Mouse (Mus musculus): ENCODE measurements at regions not wholly inside any gene's neighbourhood (a gene's known extent, or its start where the extent isn't known, plus 50 kb on each side); places are given as distances from the start of the nearest gene placed in this dataset.
"Not testable (repeated sequence)": the region's sequence is repeated elsewhere in the genome, so short reads cannot be mapped to it uniquely, and the experiment has no call there.

DNA sequence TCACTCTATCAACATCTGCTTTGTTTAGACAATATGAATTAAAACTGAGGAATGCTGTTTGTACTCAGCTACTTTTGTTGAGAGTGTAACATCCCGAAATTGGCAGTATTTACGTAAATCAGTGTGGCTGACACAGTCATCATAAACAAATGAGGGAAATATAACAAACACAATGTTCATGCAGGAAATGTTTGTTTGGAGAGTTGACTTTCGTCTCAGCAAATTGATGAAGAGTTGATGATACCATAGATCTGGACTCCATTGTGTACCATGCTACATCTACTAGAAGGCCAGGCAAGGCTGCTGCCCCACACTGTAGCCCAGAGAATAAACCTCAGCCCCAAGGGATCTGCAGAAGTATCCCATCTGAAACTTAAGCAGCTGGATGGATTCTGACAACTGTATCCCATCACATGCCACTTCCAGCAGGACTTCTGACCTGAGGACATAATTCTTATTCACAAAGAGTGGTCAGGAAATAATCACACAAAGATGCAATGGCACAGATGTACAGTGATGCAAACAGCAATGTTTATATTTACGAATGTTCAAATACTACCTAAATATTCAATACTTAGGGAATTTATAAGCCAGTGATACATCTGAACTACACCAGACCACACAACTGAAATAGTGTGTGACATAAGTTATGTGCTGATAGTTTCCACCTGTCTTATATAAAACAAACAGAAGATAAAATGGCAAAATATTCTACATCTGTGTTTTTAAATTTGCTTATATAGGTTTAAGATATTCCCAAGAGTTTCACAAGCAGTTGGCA is 51.3 kb downstream of the Gm21897 start:
- no peak overlapping the region for H3K4me3 ChIP-seq (ENCODE audit: low read length)
- H3K9ac ChIP-seq (replicated peaks; ENCODE audit: low read length) = no peak overlapping the region
- no peak overlapping the region for H3K27ac ChIP-seq (ENCODE audit: low read length)
- H3K4me1 ChIP-seq (ENCODE audit: insufficient read depth, low read length) = no peaks in the 10 kb centered on the region
- WGBS = 70% methylated on average over 4 of the region's 4 CpGs
- ATAC-seq (ENCODE audit: low FRiP score, low TSS enrichment) = no peak
- H3K27me3 ChIP-seq (ENCODE audit: insufficient read depth, low read length) = no peaks in the 10 kb centered on the region
- H3K4me2 ChIP-seq (replicated peaks; ENCODE audit: low read depth, low read length) = no peak overlapping the region
- H3K9me3 ChIP-seq (ENCODE audit: low read length) = no peaks in the 10 kb centered on the region
- H3K36me3 ChIP-seq (ENCODE audit: insufficient read depth, low read length) = no peaks in the 10 kb centered on the region

GRCm38 (mm10) chr16:15372844-15373243 is 55.6 kb downstream of the Gm21897 start:
- Histone ChIP-seq H3K4me3 (ENCODE audit: low read length) (no peak overlapping the region), H3K9ac (replicated peaks; ENCODE audit: low read length) (no peak overlapping the region), H3K36me3 (ENCODE audit: insufficient read depth, low read length) (no peaks in the 10 kb centered on the region), H3K4me2 (replicated peaks; ENCODE audit: low read depth, low read length) (no peak overlapping the region), H3K27me3 (ENCODE audit: insufficient read depth, low read length) (no peaks in the 10 kb centered on the region), H3K9me3 (ENCODE audit: low read length) (no peaks in the 10 kb centered on the region), H3K27ac (ENCODE audit: low read length) (no peak overlapping the region), H3K4me1 (ENCODE audit: insufficient read depth, low read length) (no peaks in the 10 kb centered on the region)
- 16% methylated on average over 1 of the region's 1 CpGs for WGBS
- no peak for ATAC-seq (ENCODE audit: low FRiP score, low TSS enrichment)

GRCm38 (mm10) chr16:15373961-15374360 is 56.7 kb downstream of the Gm21897 start:
- Histone ChIP-seq H3K4me2 (replicated peaks; ENCODE audit: low read depth, low read length) (no peak overlapping the region), H3K9ac (replicated peaks; ENCODE audit: low read length) (no peak overlapping the region), H3K4me3 (ENCODE audit: low read length) (no peak overlapping the region), H3K27ac (ENCODE audit: low read length) (no peak overlapping the region), H3K9me3 (ENCODE audit: low read length) (no peaks in the 10 kb centered on the region), H3K27me3 (ENCODE audit: insufficient read depth, low read length) (no peaks in the 10 kb centered on the region), H3K4me1 (ENCODE audit: insufficient read depth, low read length) (no peaks in the 10 kb centered on the region), H3K36me3 (ENCODE audit: insufficient read depth, low read length) (no peaks in the 10 kb centered on the region)
- WGBS = 79% methylated on average over 1 of the region's 1 CpGs
- no peak for ATAC-seq (ENCODE audit: low FRiP score, low TSS enrichment)

GRCm38 (mm10) chr16:15385557-15386240 is 68.4 kb downstream of the Gm21897 start:
- ATAC-seq (ENCODE audit: low FRiP score, low TSS enrichment) = no peak
- Histone ChIP-seq H3K27ac (ENCODE audit: low read length) (peak overlapping the region; percentile 49; the same call in 1 of the 2 replicates), H3K4me1 (ENCODE audit: insufficient read depth, low read length) (no peaks in the 10 kb centered on the region), H3K9ac (replicated peaks; ENCODE audit: low read length) (no peak overlapping the region), H3K4me3 (ENCODE audit: low read length) (no peak overlapping the region), H3K36me3 (ENCODE audit: insufficient read depth, low read length) (no peaks in the 10 kb centered on the region), H3K9me3 (ENCODE audit: low read length) (no peaks in the 10 kb centered on the region), H3K27me3 (ENCODE audit: insufficient read depth, low read length) (no peaks in the 10 kb centered on the region), H3K4me2 (replicated peaks; ENCODE audit: low read depth, low read length) (no peak overlapping the region)
- 58% methylated on average over 3 of the region's 3 CpGs for WGBS

GRCm38 (mm10) chr16:15386241-15386574 is 69.0 kb downstream of the Gm21897 start:
- WGBS = 39% methylated on average over 1 of the region's 1 CpGs
- no peaks in the 10 kb centered on the region for H3K27me3 ChIP-seq (ENCODE audit: insufficient read depth, low read length)
- H3K4me3 ChIP-seq (ENCODE audit: low read length) = no peak overlapping the region
- no peak overlapping the region for H3K4me2 ChIP-seq (replicated peaks; ENCODE audit: low read depth, low read length)
- H3K9ac ChIP-seq (replicated peaks; ENCODE audit: low read length) = no peak overlapping the region
- no peaks in the 10 kb centered on the region for H3K9me3 ChIP-seq (ENCODE audit: low read length)
- 0 out of 2 replicates have a peak, but pooled peaks have one; percentile 35 for ATAC-seq (ENCODE audit: low FRiP score, low TSS enrichment)
- H3K36me3 ChIP-seq (ENCODE audit: insufficient read depth, low read length) = no peaks in the 10 kb centered on the region
- H3K27ac ChIP-seq (ENCODE audit: low read length) = peak overlapping the region; percentile 49; the same call in 1 of the 2 replicates
- H3K4me1 ChIP-seq (ENCODE audit: insufficient read depth, low read length) = no peaks in the 10 kb centered on the region

DNA sequence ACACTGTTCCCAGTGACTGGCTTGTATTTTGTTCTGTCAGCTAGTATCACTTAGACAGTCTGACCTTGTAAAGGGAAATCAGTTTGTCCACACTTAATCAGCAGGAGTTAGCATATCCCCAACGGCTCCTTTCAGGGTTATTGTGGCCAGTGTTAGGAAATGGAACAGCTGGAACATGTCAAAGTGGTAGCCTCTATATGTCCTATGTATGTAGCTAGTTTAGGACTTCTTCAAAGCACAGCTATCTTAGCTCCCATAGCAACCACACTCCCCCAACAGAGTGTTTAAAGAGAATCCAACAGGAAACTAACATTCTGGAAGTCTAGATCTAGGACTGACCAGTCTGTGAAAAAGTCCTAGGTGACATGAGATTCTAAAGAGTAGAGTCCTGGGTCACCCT is 72.6 kb downstream of the Gm21897 start:
- Histone ChIP-seq H3K9me3 (ENCODE audit: low read length) (no peaks in the 10 kb centered on the region), H3K4me1 (ENCODE audit: insufficient read depth, low read length) (no peaks in the 10 kb centered on the region), H3K4me3 (ENCODE audit: low read length) (no peak overlapping the region), H3K9ac (replicated peaks; ENCODE audit: low read length) (no peak overlapping the region), H3K27ac (ENCODE audit: low read length) (0 out of 2 replicates have a peak overlapping the region, but pooled peaks have one; percentile 19), H3K4me2 (replicated peaks; ENCODE audit: low read depth, low read length) (no peak overlapping the region), H3K36me3 (ENCODE audit: insufficient read depth, low read length) (no peaks in the 10 kb centered on the region), H3K27me3 (ENCODE audit: insufficient read depth, low read length) (no peaks in the 10 kb centered on the region)
- 18% methylated on average over 1 of the region's 1 CpGs for WGBS
- ATAC-seq (ENCODE audit: low FRiP score, low TSS enrichment) = peak; percentile 75

GRCm38 (mm10) chr16:15430352-15430751 is 113.1 kb downstream of the Gm21897 start:
- no peak for ATAC-seq (ENCODE audit: low FRiP score, low TSS enrichment)
- H3K4me2 ChIP-seq (replicated peaks; ENCODE audit: low read depth, low read length) = no peak overlapping the region
- no peaks in the 10 kb centered on the region for H3K9me3 ChIP-seq (ENCODE audit: low read length)
- WGBS = 46% methylated on average over 3 of the region's 3 CpGs
- no peak overlapping the region for H3K9ac ChIP-seq (replicated peaks; ENCODE audit: low read length)
- no peaks in the 10 kb centered on the region for H3K36me3 ChIP-seq (ENCODE audit: insufficient read depth, low read length)
- no peak overlapping the region for H3K27ac ChIP-seq (ENCODE audit: low read length)
- no peak overlapping the region for H3K4me3 ChIP-seq (ENCODE audit: low read length)
- no peaks in the 10 kb centered on the region for H3K27me3 ChIP-seq (ENCODE audit: insufficient read depth, low read length)
- no peaks in the 10 kb centered on the region for H3K4me1 ChIP-seq (ENCODE audit: insufficient read depth, low read length)

DNA sequence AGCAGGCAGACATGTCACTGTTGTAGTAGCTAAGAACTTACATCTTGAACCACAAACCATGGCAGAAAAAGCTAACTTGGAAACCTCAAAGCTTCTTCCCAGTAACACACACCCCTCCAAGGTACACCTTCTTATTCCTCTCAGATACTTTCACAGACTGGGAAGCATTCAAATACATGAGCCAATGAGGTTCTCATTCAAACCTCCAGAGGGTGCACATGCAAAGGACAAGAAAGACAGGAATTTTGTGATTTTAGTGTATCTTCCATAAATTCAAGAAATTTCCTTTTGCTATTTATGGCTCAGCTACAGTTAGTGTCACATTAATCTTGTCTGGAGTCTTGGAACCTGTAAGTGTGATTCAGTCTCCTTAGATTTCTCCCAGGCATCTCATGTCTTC is 115.4 kb downstream of the Gm21897 start:
- Histone ChIP-seq H3K4me2 (replicated peaks; ENCODE audit: low read depth, low read length) (no peak overlapping the region), H3K4me1 (ENCODE audit: insufficient read depth, low read length) (no peaks in the 10 kb centered on the region), H3K27me3 (ENCODE audit: insufficient read depth, low read length) (no peaks in the 10 kb centered on the region), H3K36me3 (ENCODE audit: insufficient read depth, low read length) (no peaks in the 10 kb centered on the region), H3K9me3 (ENCODE audit: low read length) (no peaks in the 10 kb centered on the region), H3K4me3 (ENCODE audit: low read length) (no peak overlapping the region), H3K9ac (replicated peaks; ENCODE audit: low read length) (no peak overlapping the region), H3K27ac (ENCODE audit: low read length) (no peak overlapping the region)
- no peak for ATAC-seq (ENCODE audit: low FRiP score, low TSS enrichment)

DNA sequence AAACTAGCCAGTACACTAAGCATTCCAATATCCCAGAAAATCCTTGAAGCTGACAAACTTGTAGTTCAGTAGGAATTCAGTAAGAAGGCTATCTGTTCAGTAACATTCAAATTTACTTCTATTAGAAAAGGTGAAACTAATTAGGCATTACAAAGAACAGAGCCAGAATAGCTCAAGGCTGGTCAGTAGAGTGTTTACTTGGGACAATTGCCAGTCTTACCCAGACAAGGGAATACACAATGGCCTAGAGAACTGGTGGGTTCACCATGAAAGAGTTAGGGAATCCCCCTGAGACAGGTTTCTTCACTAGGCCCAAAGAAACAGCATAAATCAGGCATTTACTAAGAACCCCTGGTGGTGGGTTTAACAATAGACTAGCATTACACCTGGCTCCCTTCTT is 145.6 kb downstream of the Gm21897 start:
- H3K36me3 ChIP-seq (ENCODE audit: insufficient read depth, low read length); H3K4me1 ChIP-seq (ENCODE audit: insufficient read depth, low read length); H3K4me3 ChIP-seq (ENCODE audit: low read length); ATAC-seq (ENCODE audit: low FRiP score, low TSS enrichment); H3K9ac ChIP-seq (replicated peaks; ENCODE audit: low read length); H3K4me2 ChIP-seq (replicated peaks; ENCODE audit: low read depth, low read length); H3K27ac ChIP-seq (ENCODE audit: low read length); H3K27me3 ChIP-seq (ENCODE audit: insufficient read depth, low read length): not testable (repeated sequence)
- H3K9me3 ChIP-seq (ENCODE audit: low read length) = peaks cover 10% of the 10 kb centered on the region; the same call in 1 of the 2 replicates

DNA sequence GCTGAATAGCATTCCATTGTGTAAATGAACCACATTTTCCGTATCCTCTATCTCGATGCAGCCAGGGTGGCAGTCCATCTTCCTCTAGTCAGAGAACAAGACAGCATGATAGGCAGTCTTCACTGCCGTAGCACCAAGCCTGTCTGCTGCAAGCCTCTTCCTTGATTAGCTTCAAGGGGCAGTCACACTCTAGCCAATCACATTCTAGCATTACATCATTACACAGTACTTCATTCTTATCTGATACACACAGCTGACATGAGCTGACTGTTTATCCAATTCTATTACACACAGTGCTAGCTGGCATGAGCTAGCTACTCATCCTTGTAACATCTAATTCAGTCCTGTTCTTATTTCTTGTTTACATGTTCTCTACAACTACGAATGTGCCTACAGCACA is 156.6 kb downstream of the Gm21897 start:
- Histone ChIP-seq H3K27ac (ENCODE audit: low read length) (no peak overlapping the region), H3K27me3 (ENCODE audit: insufficient read depth, low read length) (no peaks in the 10 kb centered on the region), H3K36me3 (ENCODE audit: insufficient read depth, low read length) (no peaks in the 10 kb centered on the region), H3K4me2 (replicated peaks; ENCODE audit: low read depth, low read length) (no peak overlapping the region), H3K9me3 (ENCODE audit: low read length) (no peaks in the 10 kb centered on the region), H3K9ac (replicated peaks; ENCODE audit: low read length) (no peak overlapping the region), H3K4me1 (ENCODE audit: insufficient read depth, low read length) (no peaks in the 10 kb centered on the region), H3K4me3 (ENCODE audit: low read length) (no peak overlapping the region)
- no peak for ATAC-seq (ENCODE audit: low FRiP score, low TSS enrichment)
- 69% methylated on average over 4 of the region's 4 CpGs for WGBS

Data from kidney, embryonic 16.5 days (tissue).